Comparison of ENCODE assay signal across 10 mouse cellular contexts in the genomic region with DNA sequence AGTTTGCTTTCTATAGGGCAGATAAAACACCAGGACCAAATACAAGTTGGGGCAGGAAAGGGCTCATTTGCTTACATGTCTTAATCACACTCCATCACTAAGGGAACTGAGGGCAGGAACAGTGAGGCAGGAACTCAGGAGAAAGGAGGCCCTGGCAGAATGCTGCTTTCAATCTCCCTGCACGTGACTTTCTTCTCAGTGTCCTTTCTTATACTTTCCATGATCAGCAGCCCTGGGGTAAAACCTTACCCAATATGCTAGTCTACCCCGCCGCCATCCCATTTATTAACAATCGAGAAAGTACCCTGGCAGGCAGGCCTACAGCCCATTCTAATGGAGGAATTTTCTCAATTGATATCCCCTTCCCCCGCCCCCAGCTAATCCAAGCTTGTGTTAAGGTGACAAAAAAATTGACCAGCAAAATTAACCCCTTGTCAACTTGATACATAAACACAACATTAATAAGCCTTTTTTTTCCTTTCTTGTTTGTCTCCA. TPM values are rescaled to one million over a fixed set of nuclear protein-coding genes. Genes with fewer than 3 reads are reported as not detected.
DNase-seq lines count a peak whose midpoint lies in the region; ATAC-seq lines count a peak whose summit lies in the region.
"Had no signal": no experiment of that assay in that cellular context is flagged by ENCODE, and none has a peak within 500 bp of the region (broad histone marks: within the 10 kb centered on the region; RNA-seq: fewer than 3 reads in every experiment).

No protein-coding gene starts in this region.

- no peaks in the 10 kb centered on the region for H3K9me3 ChIP-seq in liver, embryonic 11.5 days (ENCODE audit: control insufficient read depth, low read length)
- no peaks in the 10 kb centered on the region for H3K9me3 ChIP-seq in hindbrain, embryonic 16.5 days (ENCODE audit: control insufficient read depth, low read length)
- no peaks in the 10 kb centered on the region for H3K9me3 ChIP-seq in neural tube, embryonic 14.5 days (ENCODE audit: control insufficient read depth, low read length)
- no peaks in the 10 kb centered on the region for H3K9me3 ChIP-seq in kidney, embryonic 14.5 days (ENCODE audit: control insufficient read depth, low read length)

- no peak overlapping the region for H3K9ac ChIP-seq in liver, embryonic 11.5 days (ENCODE audit: low read depth, low read length)
- H3K9ac ChIP-seq in hindbrain, embryonic 16.5 days (ENCODE audit: low read depth, low read length), result no peak overlapping the region
- no peak overlapping the region for H3K9ac ChIP-seq in neural tube, embryonic 14.5 days (replicated peaks; ENCODE audit: low read depth, low read length)
- no peak overlapping the region for H3K9ac ChIP-seq in kidney, embryonic 14.5 days (ENCODE audit: low read depth, low read length)

- H3K36me3 ChIP-seq in liver, embryonic 11.5 days (ENCODE audit: control insufficient read depth, insufficient read depth, low read length), result no peaks in the 10 kb centered on the region
- H3K36me3 ChIP-seq in hindbrain, embryonic 16.5 days (ENCODE audit: control insufficient read depth, insufficient read depth, low read length), result no peaks in the 10 kb centered on the region
- no peaks in the 10 kb centered on the region for H3K36me3 ChIP-seq in neural tube, embryonic 14.5 days (ENCODE audit: control insufficient read depth, insufficient read depth, low read length)
- no peaks in the 10 kb centered on the region for H3K36me3 ChIP-seq in kidney, embryonic 14.5 days (ENCODE audit: control insufficient read depth, insufficient read depth, low read length)

- ATAC-seq in liver, embryonic 11.5 days (replicated peaks; ENCODE audit: low FRiP score), result no peak
- no peak for ATAC-seq in hindbrain, embryonic 16.5 days
- ATAC-seq in neural tube, embryonic 14.5 days (ENCODE audit: low read depth), result no peak
- ATAC-seq in kidney, embryonic 14.5 days (ENCODE audit: low FRiP score, low TSS enrichment), result no peak

- no peak overlapping the region for H3K27ac ChIP-seq in liver, embryonic 11.5 days (ENCODE audit: low read depth, low read length)
- peak overlapping the region; percentile 37 for H3K27ac ChIP-seq in hindbrain, embryonic 16.5 days (ENCODE audit: low read depth, low read length)
- no peak overlapping the region for H3K27ac ChIP-seq in neural tube, embryonic 14.5 days (ENCODE audit: low read depth, low read length)
- no peak overlapping the region for H3K27ac ChIP-seq in kidney, embryonic 14.5 days (ENCODE audit: low read depth, low read length)

- no peaks in the 10 kb centered on the region for H3K27me3 ChIP-seq in liver, embryonic 11.5 days (replicated peaks; ENCODE audit: control insufficient read depth, insufficient read depth, low read length)
- H3K27me3 ChIP-seq in hindbrain, embryonic 16.5 days (replicated peaks; ENCODE audit: control insufficient read depth, insufficient read depth, low read length), result no peaks in the 10 kb centered on the region
- no peaks in the 10 kb centered on the region for H3K27me3 ChIP-seq in neural tube, embryonic 14.5 days (ENCODE audit: control insufficient read depth, insufficient read depth, low read length)
- no peaks in the 10 kb centered on the region for H3K27me3 ChIP-seq in kidney, embryonic 14.5 days (ENCODE audit: control insufficient read depth, insufficient read depth, low read length)

- WGBS in liver, embryonic 11.5 days, result 84% methylated on average over 5 of the region's 5 CpGs
- 86% methylated on average over 5 of the region's 5 CpGs for WGBS in hindbrain, embryonic 16.5 days
- WGBS in neural tube, embryonic 14.5 days, result 86% methylated on average over 5 of the region's 5 CpGs
- 86% methylated on average over 5 of the region's 5 CpGs for WGBS in kidney, embryonic 14.5 days

- peak overlapping the region; percentile 95 for H3K4me2 ChIP-seq in liver, embryonic 11.5 days
- H3K4me2 ChIP-seq in hindbrain, embryonic 16.5 days (ENCODE audit: low read length), result peak overlapping the region; percentile 74
- no peak overlapping the region for H3K4me2 ChIP-seq in neural tube, embryonic 14.5 days (ENCODE audit: low read depth, low read length)
- H3K4me2 ChIP-seq in kidney, embryonic 14.5 days (replicated peaks; ENCODE audit: low read depth, low read length), result no peak overlapping the region

- H3K4me1 ChIP-seq in liver, embryonic 11.5 days (replicated peaks; ENCODE audit: control insufficient read depth, insufficient read depth, low read length), result peaks cover 15% of the 10 kb centered on the region
- peaks cover 10% of the 10 kb centered on the region; the same call in 1 of the 2 replicates for H3K4me1 ChIP-seq in hindbrain, embryonic 16.5 days (ENCODE audit: control insufficient read depth, insufficient read depth, low read depth, low read length)
- H3K4me1 ChIP-seq in neural tube, embryonic 14.5 days (ENCODE audit: control insufficient read depth, insufficient read depth, low read length), result peaks cover 7% of the 10 kb centered on the region
- 0 out of 2 replicates have a peak, but pooled peaks cover 9% of the 10 kb centered on the region for H3K4me1 ChIP-seq in kidney, embryonic 14.5 days (ENCODE audit: control insufficient read depth, insufficient read depth, low read length)

- no peak overlapping the region for H3K4me3 ChIP-seq in liver, embryonic 11.5 days (ENCODE audit: low read depth, low read length)
- no peak overlapping the region for H3K4me3 ChIP-seq in hindbrain, embryonic 16.5 days (ENCODE audit: low read length)
- H3K4me3 ChIP-seq in neural tube, embryonic 14.5 days (ENCODE audit: low read depth, low read length), result peak overlapping the region; percentile 48; the same call in 1 of the 2 replicates
- no peak overlapping the region for H3K4me3 ChIP-seq in kidney, embryonic 14.5 days (ENCODE audit: low read length)

- peak; percentile 48 for DNase-seq in cerebellum, adult 9-10 months
- no peak for DNase-seq in cerebellum, postnatal 36 days
- DNase-seq in liver, embryonic 11.5 days (ENCODE audit: low spot score), result no peak
- DNase-seq in liver, result no peak
- DNase-seq in layer of hippocampus, postnatal 36 days, result no peak

RNA-seq across cellular contexts. Expression of a gene that starts 18.5 kb away (rescaled TPM):
- polyA plus RNA-seq in liver, embryonic 11.5 days (2014; fragmentation: Nextera tagmentation; extraction: Ambion mirVana), result not detected in 2 replicates
- polyA plus RNA-seq in hindbrain, embryonic 16.5 days (2015; fragmentation: Nextera tagmentation; extraction: Ambion mirVana), result not detected in 2 replicates
- polyA plus RNA-seq in neural tube, embryonic 14.5 days (2014; fragmentation: Nextera tagmentation; extraction: Ambion mirVana), result not detected in 2 replicates
- polyA plus RNA-seq in kidney, embryonic 14.5 days (2014; fragmentation: Nextera tagmentation; extraction: Ambion mirVana), result not detected in 2 replicates
- total RNA-seq in layer of hippocampus, postnatal 36 days (2021), result not detected
- total RNA-seq: gastrocnemius, postnatal 10 days had no signal
- polyA plus RNA-seq: cerebellum, adult 2 months had no signal

RNA-seq across cellular contexts. Expression of a gene that starts 18.5 kb away (rescaled TPM):
- polyA plus RNA-seq in liver, embryonic 11.5 days (2014; fragmentation: Nextera tagmentation; extraction: Ambion mirVana), result not detected in 2 replicates
- polyA plus RNA-seq in hindbrain, embryonic 16.5 days (2015; fragmentation: Nextera tagmentation; extraction: Ambion mirVana), result not detected in 2 replicates
- polyA plus RNA-seq in neural tube, embryonic 14.5 days (2014; fragmentation: Nextera tagmentation; extraction: Ambion mirVana), result not detected in 2 replicates
- not detected in 2 replicates for polyA plus RNA-seq in kidney, embryonic 14.5 days (2014; fragmentation: Nextera tagmentation; extraction: Ambion mirVana)
- total RNA-seq in layer of hippocampus, postnatal 36 days (2021), result not detected
- total RNA-seq: gastrocnemius, postnatal 10 days had no signal
- polyA plus RNA-seq: cerebellum, adult 2 months had no signal

RNA-seq across cellular contexts. Expression of a gene that starts 42.8 kb away (rescaled TPM):
- not detected in 2 replicates for polyA plus RNA-seq in liver, embryonic 11.5 days (2014; fragmentation: Nextera tagmentation; extraction: Ambion mirVana)
- polyA plus RNA-seq in hindbrain, embryonic 16.5 days (2015; fragmentation: Nextera tagmentation; extraction: Ambion mirVana), result not detected in 2 replicates
- not detected in 2 replicates for polyA plus RNA-seq in neural tube, embryonic 14.5 days (2014; fragmentation: Nextera tagmentation; extraction: Ambion mirVana)
- polyA plus RNA-seq in kidney, embryonic 14.5 days (2014; fragmentation: Nextera tagmentation; extraction: Ambion mirVana), result 0.23 TPM in 1 of 2 replicates, not detected in the other
- not detected for total RNA-seq in layer of hippocampus, postnatal 36 days (2021)
- polyA plus RNA-seq: cerebellum, adult 2 months had no signal

RNA-seq across cellular contexts. Expression of a gene that starts 46.3 kb away (rescaled TPM):
- 4.7 and 5.3 TPM in 2 replicates for polyA plus RNA-seq in liver, embryonic 11.5 days (2014; fragmentation: Nextera tagmentation; extraction: Ambion mirVana)
- 0.49 and 0.72 TPM in 2 replicates for polyA plus RNA-seq in hindbrain, embryonic 16.5 days (2015; fragmentation: Nextera tagmentation; extraction: Ambion mirVana)
- 0.50 TPM in 2 replicates for polyA plus RNA-seq in neural tube, embryonic 14.5 days (2014; fragmentation: Nextera tagmentation; extraction: Ambion mirVana)
- 0.64 and 0.76 TPM in 2 replicates for polyA plus RNA-seq in kidney, embryonic 14.5 days (2014; fragmentation: Nextera tagmentation; extraction: Ambion mirVana)
- total RNA-seq in layer of hippocampus, postnatal 36 days (2021), result 1 to 10 TPM; 2.1 to 2.2 TPM

RNA-seq across cellular contexts. Expression of a gene that starts 55.6 kb away (rescaled TPM):
- not detected in 2 replicates for polyA plus RNA-seq in liver, embryonic 11.5 days (2014; fragmentation: Nextera tagmentation; extraction: Ambion mirVana)
- polyA plus RNA-seq in hindbrain, embryonic 16.5 days (2015; fragmentation: Nextera tagmentation; extraction: Ambion mirVana), result 0.11 and 0.15 TPM in 2 replicates
- polyA plus RNA-seq in neural tube, embryonic 14.5 days (2014; fragmentation: Nextera tagmentation; extraction: Ambion mirVana), result not detected in 2 replicates
- 0.61 TPM in 1 of 2 replicates, not detected in the other for polyA plus RNA-seq in kidney, embryonic 14.5 days (2014; fragmentation: Nextera tagmentation; extraction: Ambion mirVana)
- not detected for total RNA-seq in layer of hippocampus, postnatal 36 days (2021)
- polyA plus RNA-seq: cerebellum, adult 2 months had no signal

Comparison
In these comparisons a context has a peak if more than half of its experiments do, and no peak if none do; other contexts are left out.
1. H3K4me2 ChIP-seq: peak in liver, embryonic 11.5 days (single experiment) and hindbrain, embryonic 16.5 days (single experiment); none in neural tube, embryonic 14.5 days (single experiment) and kidney, embryonic 14.5 days (single experiment).